Mouse (Mus musculus) lung, adult 18-20 months (tissue): ENCODE results near the gene Igsf21.

Experiments used
- DNase-seq, 2 experiments: peaks; one replicate each; pipeline ENCODE4 v3.0.0; 2022; ENCODE audit warnings: mixed read lengths in 2 of 2

The Igsf21 gene

DNA sequence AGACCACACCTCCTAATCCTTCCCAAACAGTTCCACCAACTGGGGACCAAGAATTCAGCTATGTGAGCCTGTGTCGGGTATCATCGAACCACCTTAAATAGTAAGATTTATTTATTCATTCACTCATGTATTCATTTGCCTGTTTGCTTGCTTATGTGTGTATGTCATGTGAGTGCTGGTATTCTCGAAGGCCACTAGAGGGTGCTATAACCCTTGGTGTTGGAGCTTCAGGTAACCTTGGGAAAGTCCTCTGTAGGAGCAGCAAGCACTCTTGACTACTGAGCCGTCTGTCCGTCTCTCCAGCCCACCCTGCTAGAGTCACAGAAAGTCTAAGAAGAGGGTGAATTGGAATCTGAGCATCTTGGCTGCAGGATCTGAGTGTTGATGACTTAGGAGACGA is 103.4 kb downstream of the Igsf21 start:
- DNase-seq, result no peak

DNA sequence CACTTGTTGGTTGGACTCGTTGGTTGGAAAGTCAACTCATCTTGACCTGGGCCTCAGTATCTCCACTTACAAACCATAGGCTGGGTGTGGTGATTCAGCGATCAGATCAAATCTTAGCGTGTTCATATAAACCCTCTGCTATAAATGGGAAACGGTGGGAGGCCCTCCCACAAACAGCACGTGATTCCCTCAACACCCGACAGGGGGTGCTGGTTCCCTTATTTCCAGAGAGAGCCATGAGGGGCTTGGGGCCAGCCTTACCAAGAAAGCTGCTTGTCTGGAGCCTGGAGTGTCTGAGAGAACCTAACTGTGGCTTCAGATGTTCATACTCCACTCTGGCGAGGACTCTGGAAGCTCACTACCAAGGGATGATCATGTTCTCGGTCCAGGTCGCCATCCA is 106.1 kb downstream of the Igsf21 start:
- DNase-seq, result no peak

DNA sequence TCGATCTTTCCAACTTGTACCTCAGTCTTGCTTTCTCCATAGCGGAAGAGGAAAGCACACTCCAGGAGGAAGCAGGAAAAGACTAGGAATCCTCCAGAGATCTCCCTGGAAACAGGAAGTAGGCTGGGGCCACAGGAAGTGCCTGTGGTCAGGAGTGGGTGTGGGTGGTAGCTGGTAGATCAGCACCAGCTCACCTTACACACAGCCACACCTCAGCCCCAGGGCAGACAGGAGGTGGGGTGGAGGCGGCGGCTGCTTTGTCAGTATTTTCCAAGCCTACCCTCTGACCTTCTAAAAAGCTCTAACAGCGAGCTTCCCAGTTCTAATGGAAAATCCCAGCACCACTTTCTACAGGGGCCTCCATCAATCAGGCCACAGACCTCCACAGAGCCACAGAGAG is 107.7 kb downstream of the Igsf21 start:
- DNase-seq, result no peak

DNA sequence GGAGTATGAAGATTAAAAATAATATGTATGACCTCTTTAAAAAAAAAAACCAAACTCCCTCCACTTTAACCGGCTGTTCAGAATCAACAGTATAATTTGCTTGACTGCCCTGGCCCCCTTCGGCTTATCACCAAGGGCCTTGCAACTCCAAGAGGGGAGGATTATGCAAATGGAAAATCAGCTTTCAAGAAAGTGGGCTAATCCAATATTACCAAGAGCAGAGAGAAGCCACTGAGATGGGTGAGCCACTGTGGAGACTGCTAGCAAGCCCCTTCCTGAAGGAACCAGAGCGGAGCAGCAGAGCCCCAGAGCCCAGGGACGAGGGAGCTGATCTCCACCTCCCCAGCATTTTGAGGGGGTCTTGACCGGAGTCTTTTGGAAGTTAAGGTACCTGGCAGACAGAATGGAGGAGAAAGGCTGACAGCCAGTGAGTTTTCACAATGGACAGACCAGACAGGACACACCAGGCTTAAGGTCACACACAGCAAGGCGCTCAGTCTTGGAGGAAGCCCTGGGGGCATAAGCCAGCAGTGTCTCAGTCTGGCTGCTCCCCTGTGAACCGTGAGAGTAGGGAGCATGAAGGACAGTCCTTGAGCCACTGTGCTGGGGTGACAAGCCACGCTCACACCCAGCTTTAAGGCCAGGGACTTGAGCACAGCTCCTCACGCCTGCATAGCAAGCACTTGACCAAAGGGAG is 114.8 kb downstream of the Igsf21 start:
- DNase-seq, result no peak

DNA sequence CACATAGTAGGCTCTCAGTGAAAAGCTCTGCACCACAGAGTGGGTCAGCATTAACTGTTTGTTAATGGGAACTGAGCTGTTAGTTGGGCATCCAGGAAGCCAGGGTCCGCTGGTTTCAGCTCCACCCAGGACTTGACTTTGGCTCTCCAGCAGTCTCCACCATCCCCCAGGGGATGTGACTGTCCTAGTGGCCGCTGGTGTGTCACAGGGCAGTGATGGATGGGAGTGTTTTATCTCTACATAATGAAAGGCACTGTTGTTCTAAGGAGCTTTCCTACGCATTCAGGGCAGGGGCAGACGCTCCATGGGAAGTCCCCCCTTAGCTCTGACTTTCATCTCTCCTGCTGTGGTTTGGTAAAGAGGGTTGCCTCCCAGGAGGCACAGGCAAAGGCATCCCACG is 115.4 kb downstream of the Igsf21 start:
- DNase-seq, result no peak

DNA sequence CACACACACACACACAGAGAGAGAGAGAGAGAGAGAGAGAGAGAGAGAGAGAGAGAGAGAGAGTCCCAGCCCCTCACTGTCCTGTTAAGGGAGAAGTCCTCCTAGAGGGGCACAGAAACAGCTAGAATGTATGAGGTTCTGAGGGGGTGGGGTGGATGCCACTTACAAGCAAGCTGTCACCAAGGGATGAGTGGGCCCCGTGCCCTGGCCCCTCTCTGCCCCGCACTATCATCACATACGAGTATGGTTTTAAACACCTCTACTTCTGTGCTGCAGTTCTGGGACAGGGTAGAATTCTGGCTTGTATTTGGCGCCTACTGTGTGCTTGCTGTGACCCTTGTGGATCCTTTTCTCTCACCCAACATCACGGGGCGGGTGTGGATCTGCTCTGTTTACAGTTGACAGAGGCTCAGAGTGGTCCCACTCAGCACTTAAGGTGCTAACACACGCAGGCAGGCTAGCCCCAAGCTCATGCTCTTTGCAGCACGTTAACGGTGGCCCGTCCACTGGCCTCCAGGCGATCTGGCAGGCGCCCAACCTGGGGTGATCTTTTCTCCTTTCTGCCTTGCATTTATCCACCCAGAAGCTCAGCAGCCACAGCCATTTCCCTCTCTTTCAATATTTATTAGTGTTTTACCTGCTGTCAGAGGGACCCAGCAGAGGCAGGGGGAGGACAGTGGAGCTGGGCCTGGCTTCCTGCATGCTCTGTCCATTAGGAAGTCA is 116.9 kb downstream of the Igsf21 start:
- no peak for DNase-seq

DNA sequence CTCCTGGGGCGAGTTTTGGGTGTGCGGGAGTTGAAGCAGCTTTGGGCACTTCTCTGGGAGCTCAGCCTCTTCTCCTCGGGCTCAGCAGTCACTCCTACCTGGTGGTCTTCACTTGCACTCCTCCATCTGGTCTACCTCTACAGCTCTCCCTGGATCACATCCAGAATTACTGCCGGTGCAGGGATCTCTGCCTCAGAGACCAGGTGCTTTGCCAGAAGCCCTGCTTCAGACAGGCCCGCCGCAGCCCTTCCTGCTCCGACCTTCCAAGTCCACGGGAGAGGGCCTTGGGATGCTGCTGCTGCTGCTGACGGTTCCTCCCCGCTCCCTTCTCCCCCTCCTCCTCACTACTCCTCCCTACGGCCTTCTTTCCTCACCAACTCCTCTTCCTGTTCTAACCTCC is 118.5 kb downstream of the Igsf21 start:
- DNase-seq, result no peak

DNA sequence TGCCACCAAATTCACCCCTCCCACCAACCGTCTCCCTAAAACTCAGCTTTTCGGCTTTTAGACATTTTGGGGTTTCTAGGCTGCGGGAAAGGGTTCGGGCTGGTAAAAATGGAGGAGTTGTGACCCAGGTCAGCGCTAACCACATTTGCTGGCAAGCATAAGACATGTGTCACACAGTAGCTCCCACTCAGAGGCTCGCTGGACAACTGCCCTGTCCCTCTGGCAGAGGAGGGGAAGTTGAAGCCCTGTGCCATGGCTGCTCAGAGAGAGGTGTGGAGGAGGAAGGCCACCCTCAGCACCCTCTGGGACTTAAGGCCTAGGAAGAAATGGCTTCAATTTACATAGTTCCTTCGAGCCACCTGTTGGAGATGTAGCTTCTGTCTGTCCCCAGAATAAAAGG is 120.8 kb downstream of the Igsf21 start:
- no peak for DNase-seq

DNA sequence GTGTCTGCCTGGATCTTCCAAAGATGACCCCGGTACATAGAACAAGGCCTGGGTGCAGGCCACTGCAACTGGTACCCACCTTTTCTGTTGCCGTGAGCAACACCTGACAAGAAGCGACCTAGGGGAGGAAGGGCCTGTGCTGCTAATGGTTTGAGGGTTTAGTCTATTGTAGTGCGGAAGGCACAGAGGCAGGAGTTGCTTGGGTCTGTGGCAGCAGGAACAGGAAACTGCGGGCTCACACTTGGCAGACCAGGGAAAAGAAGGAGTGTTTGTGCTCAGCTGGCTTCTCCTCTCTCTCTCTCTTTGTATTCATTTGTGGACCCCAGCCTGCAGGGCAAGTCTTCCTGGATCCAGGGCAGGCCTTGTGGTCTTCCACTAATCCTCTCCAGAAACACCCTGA is 124.0 kb downstream of the Igsf21 start:
- no peak for DNase-seq

DNA sequence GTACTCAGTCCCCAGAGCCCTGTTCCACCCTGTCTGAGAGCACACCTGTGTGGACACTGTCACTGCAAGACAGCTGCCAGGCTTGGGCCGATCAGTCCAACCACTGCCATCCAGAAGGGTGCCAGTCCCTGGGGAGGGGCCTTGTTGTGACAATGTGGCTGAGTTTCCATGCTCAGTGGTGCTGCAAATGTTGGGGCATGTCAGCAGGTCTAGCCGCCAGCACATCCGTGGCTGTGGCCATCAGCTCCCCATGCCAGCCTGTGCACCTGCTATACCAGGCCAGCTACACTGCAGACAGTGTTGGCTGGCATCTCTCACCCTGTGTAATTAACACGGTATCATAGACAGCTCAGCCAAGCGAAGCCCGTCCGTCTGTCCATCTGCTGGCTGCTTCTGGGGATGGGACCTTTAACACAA is 129.3 kb downstream of the Igsf21 start:
- DNase-seq, result no peak

DNA sequence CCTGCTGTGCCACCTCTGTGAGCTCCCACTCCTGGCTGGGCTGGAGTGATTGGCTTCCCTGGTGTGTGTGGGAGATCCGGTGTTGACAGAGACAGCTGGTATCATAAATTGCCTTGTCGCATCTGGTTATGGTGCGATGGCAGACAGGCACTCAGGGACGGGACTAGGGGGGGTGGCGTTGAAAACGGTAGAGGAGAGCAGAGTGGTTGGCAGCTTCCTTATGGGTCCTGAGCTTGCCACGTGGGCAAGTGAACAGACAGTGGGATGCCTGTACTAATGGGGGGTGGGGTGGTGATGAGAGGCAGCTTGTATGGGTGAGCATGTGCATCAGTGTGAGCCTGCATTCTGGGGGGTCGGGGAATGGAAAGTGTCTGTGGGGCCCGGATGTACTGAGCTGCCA is 130.8 kb downstream of the Igsf21 start:
- no peak for DNase-seq

DNA sequence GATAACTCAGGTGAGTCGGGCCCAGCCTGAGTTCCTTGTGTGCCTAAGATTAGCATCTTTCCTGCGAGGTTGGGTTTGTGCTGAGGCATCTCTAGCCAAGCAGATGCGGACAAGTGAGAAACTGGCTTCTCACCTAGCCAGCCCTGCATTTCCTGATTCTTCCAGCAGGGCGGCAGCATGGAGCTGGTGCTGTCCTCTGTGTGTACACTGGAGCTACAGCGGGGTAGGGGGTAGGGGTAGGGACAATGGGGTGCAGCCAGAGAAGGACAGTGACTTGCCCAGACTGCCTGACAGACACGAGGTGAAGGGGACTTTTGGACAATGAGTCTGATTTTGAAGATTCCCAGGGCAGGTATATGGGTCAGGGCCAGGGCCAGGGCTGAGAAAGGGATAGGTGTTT is 131.5 kb downstream of the Igsf21 start:
- DNase-seq, result no peak

DNA sequence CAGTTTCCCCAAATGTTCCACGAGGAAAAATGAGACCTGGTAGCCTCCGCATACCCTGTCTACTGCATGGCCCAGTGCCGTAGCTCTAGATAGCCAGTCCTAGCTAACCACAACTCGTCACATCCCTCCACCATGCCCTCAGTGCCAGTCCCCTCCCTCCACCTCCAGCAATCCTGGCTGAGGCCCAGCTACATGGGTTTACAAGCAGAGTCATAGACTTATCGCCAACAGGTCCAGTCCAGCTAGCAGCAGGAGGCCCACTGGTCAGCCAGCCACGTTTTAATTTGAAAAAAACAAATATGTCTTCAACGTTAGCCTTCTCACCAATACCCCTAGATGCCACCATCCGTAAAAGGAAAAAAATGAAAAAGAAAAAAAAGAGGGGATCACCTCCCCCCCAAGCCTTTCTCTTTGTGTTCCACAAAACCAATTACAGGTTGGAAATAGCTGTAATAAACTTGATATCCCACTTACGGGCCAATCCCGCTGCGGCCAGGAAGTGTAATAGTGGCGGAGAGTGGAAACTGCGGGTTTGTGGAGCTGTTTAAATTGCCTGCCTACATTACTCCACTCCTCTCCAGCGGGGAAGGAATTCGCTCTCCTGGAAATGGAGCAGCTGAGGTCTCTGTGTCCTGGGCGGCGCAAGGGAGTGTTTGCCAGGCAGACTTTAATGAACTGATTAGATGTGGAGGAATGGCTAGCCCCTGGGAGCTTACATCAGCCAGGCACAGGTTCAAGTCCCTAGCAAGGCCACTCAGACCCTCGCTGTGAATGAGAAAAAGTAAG is 132.7 kb downstream of the Igsf21 start:
- DNase-seq, result no peak

DNA sequence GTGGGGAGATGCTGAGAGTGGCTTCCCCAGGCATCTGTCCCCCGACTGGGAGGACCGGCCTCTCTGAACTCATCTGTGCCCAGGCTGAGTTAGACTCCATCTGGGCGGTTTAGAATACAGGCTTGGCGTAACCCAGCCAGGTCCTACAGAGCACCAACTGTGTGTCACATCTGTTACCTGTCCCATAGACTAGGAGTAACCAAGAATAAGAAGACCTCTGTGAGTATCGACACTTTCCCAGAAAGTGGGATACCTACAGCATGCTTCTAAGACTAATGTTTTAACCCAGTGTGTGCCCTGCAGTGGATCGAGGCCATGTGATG is 137.0 kb downstream of the Igsf21 start:
- no peak for DNase-seq

DNA sequence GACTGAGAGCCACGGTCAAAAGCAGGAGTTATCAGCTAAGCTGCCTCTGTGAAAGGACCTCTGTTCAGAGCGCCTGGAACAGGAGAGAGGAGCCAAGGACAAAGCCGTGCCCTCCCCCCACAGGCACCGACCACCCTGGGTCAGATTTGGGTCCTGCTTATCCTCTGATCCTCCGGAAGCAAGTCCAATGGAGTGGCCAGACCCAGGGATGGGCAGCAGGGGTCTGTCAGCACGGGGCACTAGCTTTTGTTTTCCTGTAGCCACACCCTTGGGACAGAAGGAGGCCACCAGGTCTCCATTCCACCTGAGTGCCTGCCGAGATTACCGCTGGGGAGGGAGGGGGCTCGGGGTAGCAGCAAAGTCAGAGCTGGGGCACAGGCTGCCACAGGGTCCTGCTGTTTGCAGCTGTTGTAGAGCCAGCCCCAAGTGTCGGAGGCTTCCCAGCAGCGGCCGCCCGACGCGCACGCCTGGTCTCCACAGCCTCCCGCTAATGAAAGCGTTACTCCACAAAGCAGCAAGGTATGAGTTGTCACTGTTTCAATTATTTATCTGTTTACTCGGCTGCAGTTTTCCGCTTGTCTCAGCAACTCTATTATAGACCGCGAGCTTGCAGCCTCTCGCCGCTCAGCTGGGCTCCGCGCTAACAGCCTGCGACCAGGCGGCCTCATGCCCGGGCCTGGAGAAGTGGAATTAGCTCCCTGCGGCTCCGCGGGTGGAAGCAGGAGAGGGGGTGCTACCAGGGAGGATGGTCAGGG is 137.5 kb downstream of the Igsf21 start:
- no peak for DNase-seq

DNA sequence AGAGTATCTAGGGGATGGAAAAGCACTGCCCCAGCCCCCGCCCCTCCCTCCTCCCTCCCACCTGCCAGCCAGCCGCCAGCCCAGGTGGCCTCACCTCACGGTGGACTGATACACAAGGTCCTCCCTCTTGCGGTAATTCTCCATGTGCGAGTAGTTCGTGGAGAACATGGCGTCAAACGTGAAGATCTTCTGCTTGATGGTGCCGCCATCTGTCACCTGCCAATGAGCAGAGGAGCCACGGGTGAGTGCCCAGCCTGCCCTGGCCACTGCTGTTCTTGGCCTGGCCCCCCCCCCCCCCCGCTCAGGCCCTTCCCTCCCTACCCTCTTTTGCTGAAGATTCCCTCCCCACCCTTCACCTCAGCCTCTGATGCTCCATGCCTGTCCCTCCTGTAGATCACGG is 139.4 kb downstream of the Igsf21 start:
- no peak for DNase-seq

DNA sequence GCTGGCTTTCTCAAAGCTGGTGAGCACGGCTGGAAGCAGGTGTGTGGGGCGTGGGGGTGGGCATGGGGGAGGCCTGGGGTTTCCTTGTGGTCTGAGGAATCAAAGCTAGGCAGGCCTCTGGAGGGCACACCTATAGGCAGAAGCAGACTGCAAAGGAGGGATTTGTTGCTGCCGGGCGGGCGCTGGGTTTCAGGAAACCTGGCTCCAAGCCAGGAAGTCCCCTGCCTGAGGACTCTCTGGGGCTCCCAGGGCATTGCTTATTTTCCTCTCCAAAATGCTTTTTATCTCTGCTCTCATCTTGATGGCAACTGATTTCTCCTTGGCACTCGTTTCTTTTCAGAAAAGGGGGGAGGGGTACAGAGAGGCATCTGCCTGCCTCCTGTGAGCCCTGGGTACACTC is 141.8 kb downstream of the Igsf21 start:
- DNase-seq, result no peak

DNA sequence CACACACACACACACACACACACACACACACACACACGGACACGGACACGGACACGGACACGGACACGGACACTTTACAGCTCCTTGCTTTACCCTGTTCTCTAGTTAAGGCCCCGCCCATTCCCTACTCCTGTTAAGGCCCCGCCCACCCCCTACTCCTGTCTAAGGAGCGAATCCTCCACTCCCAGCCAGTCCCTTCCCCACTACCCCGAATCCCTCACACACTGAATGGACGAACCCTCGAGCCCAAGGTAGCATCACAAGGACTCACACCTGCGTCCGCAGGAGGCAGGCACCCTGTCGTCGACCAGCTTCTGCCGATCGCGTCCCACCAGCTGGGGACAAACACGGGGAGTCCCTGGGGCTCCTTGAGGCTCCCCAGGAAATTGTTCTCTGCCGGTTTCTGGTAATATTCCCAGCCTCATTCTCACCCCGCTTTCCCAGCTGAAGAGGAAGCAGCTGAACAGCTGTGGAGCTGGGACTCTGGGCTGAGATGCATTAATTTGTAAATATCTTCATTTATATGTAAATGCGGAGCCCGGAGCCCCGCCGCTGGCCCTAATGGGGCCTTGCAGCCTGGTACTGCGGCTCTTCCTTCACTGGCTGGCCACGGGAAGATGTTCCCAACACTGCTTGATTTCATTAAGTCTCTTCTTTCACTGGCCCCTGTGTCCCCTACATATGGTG is 143.1 kb downstream of the Igsf21 start:
- no peak for DNase-seq

DNA sequence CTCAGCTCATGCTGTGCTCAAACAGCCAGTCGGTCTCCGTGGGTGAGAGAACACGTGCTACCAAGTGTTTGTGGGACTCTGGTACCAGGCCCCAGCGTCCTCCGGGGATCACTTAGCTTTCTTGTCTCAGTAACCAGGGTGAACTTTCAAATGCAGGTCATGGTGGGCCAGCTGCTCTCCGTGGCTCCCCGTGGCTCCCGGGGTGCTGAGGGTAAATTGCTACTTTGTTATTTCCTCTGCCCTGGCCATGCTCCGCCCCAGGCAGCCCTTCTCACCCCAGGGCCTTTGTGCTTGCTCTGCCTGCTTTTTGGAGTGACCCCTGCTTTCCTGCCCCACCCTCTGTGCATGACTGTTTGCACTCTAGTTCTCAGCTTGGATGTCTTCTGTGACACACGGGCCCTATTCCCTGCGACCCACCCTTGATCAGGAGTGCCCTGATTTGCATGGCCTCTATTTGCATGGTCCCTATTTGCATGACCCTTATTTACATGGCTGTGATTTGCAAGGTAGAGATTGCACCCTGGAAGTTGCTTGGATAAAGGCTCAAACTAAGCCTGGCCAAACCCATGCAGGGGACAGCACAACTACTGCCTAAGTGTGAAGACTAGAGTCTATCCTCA is 143.9 kb downstream of the Igsf21 start:
- DNase-seq, result no peak

DNA sequence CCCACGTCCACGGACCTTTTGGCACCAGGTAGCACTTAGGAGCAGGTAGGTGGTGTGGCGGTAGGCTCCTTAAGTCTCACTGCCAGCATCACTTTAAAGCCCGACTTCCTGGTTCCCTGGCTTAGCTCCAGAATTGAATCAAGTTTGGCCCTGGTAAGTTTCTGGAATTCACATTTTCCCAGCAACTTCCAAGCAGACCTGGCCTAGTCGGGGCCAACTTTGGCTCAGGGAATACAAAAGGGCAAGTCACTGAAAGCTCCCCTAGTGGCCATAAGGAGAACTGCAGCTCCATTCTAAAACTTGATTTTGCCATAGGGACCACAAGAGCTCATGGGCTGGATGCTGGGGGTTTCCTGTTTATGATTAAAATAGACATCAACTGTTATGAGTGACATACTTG is 145.5 kb downstream of the Igsf21 start:
- DNase-seq, result no peak

DNA sequence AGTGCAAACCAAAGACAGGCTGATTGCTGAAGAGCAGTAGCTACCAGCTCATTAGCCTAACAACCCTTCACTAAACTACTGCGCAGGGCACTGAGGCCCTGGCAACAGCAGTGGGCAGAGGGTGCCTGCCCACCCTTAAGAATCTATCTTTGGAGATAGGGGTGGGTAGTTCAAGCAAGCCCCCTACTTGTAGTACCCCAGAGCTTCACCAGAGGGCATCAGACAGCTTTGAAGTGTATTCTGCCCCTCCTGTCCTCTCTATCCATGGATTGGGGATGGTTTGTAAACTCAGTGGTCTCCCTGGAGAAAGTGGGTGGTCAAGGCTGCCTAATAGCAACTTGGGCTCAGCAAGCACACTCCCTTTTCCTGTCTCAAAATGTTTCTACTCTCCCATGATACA is 146.4 kb downstream of the Igsf21 start:
- no peak for DNase-seq

DNA sequence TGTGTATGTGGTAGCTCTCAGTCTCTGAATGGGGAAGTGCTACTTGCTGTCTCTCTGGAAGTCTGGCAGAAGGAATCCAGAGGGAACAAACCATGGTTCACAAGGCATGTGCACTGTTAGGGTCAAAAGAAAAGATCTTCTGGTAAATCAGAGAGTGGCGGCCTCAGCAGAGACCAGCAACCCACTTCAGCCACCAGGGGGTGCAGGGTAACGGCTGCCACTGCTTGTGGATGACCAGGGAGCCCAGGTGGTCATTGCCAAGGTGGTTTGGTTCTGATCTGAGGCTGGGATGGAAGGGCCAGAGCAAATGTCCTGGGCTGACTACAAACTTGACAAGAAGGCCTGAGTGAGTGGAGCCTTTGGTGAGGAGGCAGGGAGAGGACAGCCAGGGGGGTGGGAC is 150.3 kb downstream of the Igsf21 start:
- no peak for DNase-seq
